Mouse (Mus musculus) T-helper 17 cell (primary cell): ENCODE measurements around the gene Tnfsf4.

Experiments
- in situ Hi-C, 2 experiments: fragments of 300-600 bp; cut with MboI, MseI; formaldehyde crosslinking; loops; 1 replicate in 1 of 2; 2 replicates in 1 of 2; pipeline ENCODE4 v1.15.1; 2025; ENCODE audit warnings: high pct_unique_total_duplicates in 2 of 2

Tnfsf4 gene

DNA sequence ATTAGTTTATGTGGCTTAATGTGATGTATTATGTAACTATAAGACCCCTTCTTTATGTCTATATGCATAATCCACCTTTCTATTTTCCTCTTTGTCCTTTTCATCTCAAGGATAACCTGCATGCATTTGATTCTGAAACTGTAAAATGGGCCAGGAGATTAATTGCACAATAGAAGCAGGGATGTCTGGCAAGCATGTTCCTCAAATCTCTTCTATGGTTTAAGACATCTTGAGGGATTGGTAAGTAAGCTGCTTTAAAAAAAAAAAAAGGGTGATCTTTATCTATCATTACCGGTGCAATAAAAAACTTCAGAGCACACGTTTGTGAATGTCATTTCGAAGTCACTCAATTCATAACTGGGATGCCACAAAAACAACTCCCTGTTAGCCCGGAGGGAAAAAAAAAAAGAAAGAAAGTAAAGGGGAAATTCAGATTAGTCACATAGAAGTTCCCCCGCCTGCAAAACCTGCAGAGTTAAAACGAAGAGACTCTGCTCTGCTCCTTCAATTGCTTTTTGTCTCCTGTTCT, at the start of gene Tnfsf4:
Gene Tnfsf4 (plus strand): TSS at position 479 of the 529 bp plus-strand sequence.
- in situ Hi-C loops, result loop anchor here (5.0 kb wide), 2 partner anchors 47 to 342 kb away; no protein-coding TSS in a partner anchor

DNA sequence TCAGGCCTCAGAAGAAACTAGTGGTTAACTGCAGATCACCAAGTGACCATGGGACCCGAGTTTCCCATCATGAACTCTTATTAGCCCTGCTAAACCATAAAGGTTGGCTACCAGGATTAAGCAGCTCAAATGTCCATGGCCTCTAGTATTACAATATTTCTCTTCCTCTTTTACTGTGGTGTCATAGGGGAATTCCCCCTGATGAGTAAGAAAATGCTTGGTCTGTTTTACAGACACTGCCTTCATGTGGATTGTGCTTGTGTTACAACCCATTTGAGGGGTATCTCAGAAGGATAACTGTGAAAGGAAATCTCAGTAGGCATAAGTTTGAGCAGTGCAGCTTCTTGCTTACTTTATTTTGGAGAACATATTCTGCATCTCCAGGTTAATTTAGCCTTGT, 44.2 kb upstream of the Tnfsf4 start:
- in situ Hi-C loops, result no loop called here

DNA sequence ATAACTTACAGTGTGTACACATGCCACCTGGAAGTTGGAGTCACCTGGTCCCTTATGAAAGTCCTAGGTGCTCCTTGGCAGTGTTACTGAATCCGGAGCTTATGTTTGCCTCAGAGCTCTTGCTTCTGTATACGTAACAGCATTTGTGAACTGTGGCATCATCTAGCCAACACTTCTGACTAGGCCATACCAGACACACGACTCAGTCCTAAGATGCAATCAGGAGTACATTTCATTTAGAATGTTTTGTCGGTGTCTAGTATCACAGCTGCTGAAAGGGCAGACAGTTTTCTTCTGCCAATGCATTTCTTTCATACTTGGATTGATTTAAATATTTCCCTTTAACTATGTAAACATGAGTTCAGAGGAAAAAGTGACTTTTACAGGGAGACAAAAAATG, 30.2 kb upstream of the Tnfsf4 start:
- in situ Hi-C loops, result no loop called here

DNA sequence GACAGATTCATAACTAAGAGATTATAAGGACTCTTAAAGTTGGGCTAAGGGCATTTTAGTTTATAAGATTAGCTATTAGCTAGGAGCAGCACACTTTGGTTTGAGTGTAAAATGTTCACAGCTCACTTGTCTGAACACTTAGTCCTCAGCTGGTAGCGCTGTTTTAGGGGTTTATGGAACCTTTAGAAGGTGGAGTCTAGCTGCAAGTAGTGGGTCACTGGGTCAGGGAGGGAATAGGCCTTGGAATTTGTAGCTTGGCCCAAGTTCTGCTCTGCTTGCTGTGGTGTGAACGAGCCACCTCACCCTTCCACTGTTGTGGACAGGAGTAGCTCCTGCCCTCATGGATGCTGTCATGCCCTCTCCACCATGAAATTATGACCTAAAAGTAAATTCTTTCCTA, 23.3 kb upstream of the Tnfsf4 start:
- in situ Hi-C loops, result no loop called here

DNA sequence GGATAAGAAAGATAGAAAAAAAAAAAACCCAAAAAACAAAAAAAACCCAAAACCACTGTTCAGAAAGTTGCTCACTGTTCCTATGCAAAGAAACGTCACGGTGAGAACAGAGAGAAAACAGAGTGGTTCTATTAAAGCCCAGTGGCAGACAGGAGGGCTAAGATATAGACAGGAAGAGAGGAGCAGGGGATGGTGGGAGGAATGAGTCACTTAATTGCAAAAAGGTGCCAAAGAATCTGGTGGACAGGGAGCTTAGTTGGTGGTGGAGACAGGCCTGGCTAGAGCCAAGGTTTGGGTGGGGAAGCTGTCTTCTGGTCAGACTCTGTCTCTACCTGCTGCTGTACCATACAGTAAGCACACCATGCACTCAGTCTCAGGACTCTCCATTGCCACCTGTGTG, 19.3 kb upstream of the Tnfsf4 start:
- in situ Hi-C loops, result no loop called here

DNA sequence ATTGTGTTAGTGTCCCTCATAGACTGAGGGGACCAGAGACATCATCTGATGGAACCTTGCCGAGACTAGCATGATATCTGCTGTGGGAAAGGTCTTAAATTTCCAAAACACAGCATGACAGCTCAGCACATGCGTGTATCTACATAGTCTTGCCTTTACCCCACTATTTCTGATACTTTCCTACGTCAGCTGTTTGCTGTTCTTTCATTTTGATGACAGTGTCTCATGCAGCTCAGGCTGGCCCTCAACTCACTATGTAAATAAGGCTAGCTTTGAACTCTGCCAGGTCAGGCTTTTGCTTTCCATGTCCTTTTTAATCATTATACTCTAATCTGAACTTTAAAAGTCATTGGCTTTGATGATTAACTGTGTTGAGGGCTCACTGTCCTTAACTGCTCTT, 16.6 kb upstream of the Tnfsf4 start:
- in situ Hi-C loops, result no loop called here

DNA sequence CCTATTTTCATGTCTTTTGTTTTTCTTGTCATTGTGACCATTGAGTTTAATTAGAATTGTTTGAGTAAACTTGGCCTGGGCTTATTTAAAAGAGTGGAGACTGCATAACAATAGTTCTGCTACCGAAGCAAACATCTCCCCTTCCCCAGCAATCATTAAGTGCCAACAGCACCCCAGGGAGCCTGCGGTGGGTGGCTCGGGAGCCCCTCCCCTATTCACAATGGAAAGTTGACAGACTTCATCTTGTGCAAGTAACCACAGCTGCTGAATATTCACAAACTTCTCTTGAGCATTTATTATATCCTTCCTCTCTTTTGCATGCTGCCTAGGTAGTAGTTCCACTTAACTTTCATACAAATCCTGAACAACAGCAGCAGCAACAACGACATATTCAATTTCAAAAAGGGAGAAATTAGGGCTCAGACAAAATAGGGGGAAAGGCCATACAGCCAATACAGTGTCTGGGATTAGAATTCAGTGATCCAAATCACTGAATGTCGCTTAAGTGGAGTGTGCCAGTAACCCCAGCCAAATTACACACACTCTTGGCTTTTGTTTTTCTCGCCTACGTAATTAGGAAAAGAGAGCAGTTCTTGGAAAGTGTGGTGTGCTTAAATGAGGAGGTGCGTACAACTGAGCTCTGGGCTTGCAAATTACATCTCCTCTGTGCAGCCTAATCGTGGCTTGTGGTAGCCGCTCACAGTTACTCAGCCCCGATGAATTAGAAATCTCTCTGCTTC, 15.4 kb upstream of the Tnfsf4 start:
- in situ Hi-C loops, result no loop called here

DNA sequence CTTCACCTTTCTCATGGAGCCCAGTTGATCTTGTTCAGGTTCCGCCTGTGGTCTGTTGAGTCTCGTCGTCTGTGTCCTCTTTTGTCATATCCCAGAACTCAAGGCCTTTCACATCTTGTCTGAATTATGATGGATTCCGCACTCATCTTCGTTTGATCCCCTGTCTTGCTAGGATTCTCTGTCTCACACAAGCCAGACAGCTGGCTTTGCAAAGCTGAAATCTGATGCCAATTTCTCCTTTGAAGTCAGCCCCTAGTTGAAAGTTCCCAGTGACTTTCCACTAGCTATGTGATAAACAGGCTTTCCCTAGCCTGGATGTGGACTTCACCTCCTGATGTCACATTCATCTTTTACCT, 14.8 kb upstream of the Tnfsf4 start:
- in situ Hi-C loops, result no loop called here

DNA sequence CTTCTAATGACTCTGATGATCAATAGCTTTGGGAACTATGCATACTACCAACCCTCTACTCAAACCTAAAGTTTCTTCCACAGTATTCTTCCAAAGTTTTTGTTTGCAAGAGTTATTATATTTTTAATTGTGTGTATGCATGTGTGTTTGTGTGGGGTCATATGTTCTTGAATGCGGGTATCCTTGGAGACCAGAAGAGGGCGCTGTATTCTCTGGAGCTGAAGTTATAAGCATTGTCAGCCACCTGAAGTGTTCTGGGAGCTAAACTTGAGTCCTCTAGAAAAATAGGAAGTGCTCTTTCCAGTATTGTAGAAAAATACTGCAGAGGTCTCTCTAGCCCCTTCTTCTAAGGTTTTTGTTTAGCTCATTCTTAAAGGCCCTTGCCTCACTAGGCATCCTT, 5.1 kb upstream of the Tnfsf4 start:
- in situ Hi-C loops, result loop anchor here in 1 of 2 experiments (5.0 kb wide), 1 partner anchor 52 kb away; no protein-coding TSS in a partner anchor

DNA sequence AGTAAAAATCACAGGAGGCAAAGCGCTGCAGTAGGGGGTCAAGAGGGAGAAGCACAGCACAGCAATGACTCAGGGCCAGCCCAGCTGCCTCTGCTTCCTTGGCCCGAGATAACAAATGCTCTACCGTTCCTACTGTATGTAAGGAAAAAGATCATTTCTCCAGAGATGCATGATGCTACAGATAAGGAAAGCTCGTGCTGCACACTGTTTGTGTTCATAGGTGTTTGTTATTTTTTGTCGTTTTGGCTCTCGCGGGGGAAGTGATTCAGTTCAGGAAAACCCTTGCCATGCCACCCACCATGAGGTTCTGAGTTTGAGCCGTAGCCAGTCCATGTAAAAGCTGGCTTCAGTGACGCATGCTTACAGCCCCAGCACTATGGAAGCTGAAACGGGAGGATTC, 2.3 kb upstream of the Tnfsf4 start:
- in situ Hi-C loops, result loop anchor here in 1 of 2 experiments (5.0 kb wide), 1 partner anchor 49 kb away; no protein-coding TSS in a partner anchor

DNA sequence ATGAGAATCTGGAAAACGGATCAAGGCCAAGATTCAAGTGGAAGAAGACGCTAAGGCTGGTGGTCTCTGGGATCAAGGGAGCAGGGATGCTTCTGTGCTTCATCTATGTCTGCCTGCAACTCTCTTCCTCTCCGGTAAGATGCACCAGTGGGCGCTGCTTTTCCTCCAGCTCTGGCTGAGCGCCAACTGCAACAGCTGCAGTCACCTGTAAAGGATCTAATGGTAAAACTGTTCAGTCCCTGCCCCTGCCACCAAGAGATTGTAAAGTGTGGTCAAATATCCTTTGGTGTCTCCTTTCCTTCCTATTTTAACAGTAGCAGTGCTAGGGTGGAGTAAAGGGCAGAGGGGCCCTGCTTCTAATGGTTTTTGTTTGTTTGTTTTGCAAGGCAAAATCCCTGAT, 401 bp downstream of the Tnfsf4 start:
- in situ Hi-C loops, result loop anchor here in 1 of 2 experiments (5.0 kb wide), 1 partner anchor 342 kb away; no protein-coding TSS in a partner anchor

DNA sequence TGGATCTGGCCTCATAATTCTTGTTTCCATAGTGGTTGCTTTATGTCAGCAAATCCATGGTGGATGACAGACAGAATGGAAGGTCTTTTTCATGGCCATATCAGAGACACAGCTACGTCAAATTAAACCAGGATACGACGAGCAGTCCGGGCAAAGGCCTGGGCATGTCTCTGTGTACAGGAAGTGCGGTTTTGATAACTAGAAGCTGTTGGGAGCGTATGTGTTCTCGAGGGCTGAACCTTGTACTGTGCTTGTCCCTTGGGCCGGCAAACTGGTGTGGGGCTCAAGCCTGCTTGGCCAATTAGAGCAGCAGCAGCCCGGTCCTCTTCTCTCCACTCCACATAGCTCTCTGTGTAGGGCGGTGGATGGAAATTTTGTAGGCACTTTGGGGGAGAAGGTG, 1.1 kb downstream of the Tnfsf4 start:
- in situ Hi-C loops, result loop anchor here in 1 of 2 experiments (5.0 kb wide), 1 partner anchor 341 kb away; no protein-coding TSS in a partner anchor

DNA sequence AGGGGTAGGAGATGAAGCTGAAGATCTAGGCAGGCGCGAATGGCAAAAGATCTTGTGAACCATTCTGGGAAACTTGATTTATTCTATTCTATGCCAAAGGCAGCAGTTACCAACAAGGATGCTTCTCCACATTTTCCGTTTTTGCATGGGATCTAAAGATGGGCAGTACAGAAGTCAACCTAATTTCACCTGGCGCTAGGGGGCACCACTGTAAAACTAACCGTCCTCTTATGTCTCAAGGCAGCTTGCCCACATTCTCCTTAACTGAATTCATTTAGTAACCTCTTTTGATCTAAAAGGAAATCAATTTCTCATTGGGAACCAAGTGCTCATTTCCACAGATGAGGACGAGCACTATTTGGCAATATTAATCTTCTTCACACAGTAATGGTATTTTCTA, 4.9 kb downstream of the Tnfsf4 start:
- in situ Hi-C loops, result loop anchor here in 1 of 2 experiments (10.0 kb wide), 1 partner anchor 175 kb away; no protein-coding TSS in a partner anchor

DNA sequence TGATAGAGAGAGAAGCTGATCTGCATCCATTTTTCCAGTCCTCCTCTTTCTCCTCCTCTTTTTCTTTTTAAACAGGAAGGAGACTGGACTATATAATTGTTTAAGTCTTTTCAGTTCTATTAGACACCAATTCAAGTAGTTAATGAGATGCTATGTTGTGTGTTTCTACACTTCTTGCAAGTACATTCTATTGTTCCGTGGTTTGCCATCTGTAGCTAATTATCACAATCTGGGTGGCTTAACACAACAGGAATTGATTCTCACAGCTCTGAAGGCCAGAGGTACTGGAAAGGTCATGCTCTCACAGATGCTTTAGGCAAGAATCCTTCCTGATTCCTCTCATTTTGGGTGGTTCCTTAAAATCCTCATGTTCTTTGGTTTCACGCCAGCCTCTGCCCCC, 7.9 kb downstream of the Tnfsf4 start:
- in situ Hi-C loops, result loop anchor here in 1 of 2 experiments (10.0 kb wide), 1 partner anchor 172 kb away; no protein-coding TSS in a partner anchor

DNA sequence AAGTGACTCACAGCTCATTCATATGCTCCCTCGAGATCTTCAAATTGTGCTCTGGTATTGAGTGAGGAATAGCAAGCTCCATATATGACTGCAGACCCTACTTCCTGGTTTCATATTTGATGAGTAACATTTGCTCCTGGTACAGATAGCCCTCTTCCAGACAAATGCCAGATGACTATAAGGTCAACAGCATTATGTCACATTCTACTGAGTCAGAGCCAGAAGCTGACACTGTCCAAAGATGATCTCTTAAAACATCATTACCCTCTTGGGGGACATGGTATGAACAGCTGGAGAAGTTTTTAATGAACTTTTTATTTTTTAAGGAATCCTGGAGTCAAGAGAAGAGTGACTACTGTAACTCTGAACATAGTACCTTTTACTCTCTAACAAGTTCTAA, 11.3 kb downstream of the Tnfsf4 start:
- in situ Hi-C loops, result loop anchor here (5.0 to 10.0 kb wide), 2 partner anchors 168 to 281 kb away; no protein-coding TSS in a partner anchor

DNA sequence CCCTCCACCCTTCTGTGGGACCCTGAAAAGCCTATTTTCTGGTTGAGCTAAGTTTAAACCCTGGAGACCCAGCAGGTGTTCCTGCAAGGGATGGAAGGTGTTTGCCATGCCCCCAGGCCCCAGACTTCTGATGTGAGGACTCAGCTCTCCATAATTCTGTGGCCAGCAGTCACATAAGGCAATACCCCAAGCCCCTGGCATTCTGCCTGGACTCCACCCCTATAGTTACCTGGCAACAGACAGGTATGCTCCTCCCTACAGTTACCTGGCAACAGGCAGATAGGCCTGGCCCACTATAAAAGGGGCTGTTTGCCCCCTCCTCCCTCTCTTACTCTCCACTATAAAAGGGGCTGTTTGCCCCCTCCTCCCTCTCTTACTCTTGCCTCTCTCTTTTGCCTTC, 24.7 kb downstream of the Tnfsf4 start:
- in situ Hi-C loops, result no loop called here

DNA sequence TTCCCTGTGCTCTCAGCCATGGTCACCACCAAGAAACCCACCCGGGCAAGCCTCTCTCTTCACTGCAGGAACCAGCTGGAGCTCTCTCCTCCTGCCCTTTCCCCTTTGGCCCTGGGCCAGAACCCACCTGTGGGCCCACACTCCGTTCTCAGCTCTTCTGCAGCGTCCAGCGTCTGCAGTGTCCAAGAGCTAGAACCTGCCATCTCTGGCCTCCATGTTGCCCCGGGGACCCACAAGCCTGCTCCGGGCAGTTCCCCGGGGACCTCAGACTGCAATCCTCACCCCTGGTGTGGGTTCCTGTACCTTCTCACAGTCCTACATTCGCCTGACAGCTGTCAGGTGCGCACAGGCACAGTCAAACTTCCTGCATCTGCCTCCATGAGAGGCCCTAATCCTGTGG, 25.4 kb downstream of the Tnfsf4 start:
- in situ Hi-C loops, result no loop called here

DNA sequence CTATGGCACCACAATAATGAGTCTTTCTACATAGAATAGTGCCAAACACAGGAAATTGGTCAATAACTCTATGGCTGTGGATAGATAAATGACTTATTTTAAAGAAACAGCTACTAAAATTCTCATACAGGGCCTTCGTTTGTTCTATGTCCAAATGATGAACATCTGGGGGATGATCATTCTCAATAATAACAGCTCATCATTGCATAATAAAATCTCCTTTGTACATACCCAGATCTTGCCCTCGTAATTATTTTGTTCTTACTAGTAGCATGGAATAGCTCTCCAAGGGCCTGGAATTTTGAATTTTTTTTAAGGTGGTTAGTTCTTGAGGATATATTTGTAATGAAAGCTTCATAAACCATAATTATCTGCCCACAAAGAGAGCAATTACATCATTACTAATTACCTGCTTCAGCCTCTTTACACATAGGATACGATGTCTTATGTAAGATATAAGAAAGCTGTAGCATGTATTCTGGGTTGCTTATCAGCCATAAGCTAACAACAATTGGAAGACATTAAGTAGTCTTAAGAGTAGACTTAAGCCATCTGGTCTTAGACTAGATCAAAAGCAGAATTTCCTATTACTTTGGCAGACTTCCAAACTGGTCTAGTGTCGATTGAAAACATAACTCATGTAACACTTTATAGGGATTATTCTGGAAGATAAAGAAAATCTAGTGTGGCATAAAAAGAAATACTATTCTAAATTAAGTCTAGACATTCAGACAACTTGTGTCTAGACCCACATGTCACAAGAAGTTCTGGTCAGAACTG, 31.3 kb downstream of the Tnfsf4 start:
- in situ Hi-C loops, result no loop called here

DNA sequence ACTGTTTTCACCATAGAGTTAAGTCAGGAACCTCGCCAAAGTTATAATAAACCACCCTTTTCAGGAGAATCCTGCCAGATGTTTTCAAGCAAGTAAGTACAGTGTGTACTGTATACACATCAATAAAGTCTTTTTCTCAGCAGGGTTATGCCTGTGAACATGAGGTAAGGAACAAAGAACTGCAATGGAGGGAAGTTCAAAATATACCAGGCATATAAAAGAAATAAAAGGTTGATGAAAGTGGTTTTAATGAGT, 31.8 kb downstream of the Tnfsf4 start:
- in situ Hi-C loops, result no loop called here

DNA sequence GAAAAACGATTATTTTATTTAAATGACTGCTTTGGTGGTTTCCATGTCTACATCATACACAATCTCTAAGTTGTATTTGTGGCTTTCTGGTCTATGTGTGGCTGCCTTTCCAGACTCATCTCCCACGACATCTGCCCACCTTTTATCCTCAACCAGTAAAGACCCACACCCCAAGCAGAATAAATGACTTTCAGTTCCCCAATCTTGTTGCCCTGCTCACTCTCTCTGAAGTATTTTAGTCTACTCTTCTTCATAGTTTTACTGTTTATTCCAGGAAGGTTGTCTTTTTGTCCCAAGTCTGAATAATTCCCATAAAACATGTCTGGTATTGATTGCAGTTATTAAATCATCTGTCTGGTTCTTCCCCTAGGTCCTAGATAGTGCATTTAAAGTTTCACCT, 40.6 kb downstream of the Tnfsf4 start:
- in situ Hi-C loops, result no loop called here

DNA sequence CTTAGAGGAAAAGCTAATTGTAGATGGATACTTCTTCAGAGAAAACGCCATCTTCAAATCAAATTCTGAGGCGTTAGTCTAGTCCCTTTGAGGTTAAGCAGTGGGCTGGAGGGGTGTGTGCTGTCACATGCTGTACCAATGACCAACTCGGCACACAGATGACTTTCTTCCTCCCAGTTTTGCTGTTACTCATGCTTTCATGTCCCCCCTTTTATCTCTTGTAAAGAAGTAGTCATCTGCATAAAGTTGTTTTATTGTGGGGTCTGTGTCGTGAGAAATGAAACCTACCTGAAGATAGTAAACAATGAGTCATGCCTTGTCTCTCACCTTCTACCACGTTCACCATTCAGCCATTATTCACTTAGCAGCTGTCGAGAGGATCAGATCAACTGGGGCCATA, 41.3 kb downstream of the Tnfsf4 start:
- in situ Hi-C loops, result no loop called here

DNA sequence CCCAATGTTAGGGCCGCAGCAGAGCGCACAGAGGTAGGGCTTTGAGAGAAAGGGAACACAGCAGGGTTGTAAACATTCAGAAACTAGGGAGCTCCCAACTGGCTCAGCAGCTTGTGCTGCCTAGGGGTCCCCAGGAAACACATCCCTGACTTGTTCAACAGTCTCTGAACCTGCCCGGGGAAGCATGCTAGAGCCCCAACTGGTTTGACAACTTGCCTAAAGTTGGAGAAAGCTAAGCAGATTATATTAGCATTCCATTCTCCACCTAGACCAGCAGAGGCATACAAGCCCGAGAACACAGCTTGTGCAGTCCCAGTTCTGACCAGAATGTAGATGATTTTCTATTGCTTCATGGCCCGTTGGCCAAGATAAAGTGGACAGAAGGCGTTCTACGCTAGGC, 49.6 kb downstream of the Tnfsf4 start:
- in situ Hi-C loops, result loop anchor here in 1 of 2 experiments (5.0 kb wide), 1 partner anchor 53 kb away; no protein-coding TSS in a partner anchor
